Mouse (Mus musculus) hindbrain, postnatal 0 days (tissue): ENCODE measurements at regions not wholly inside any gene's neighbourhood (a gene's known extent, or its start where the extent isn't known, plus 50 kb on each side); places are given as distances from the start of the nearest gene placed in this dataset.

Experiments
- ATAC-seq: fragments of 200-750 bp; cut with Nextera tagmentation; 2 replicates; pipeline ENCODE4 v1.8.0; 2017; ENCODE audit warnings: mild to moderate bottlenecking, moderate TSS enrichment, moderate library complexity
- DNase-seq: peaks from one replicate; pipeline ENCODE4 v3.0.0-alpha.2; 2015; ENCODE audit warnings: low spot score
- H3K27ac ChIP-seq: fragments of 300-500 bp; sonication (generic); 2 replicates; pipeline ENCODE4 v1.5.1; 2014; ENCODE audit warnings: mild to moderate bottlenecking
- H3K27me3 ChIP-seq: fragments of 300-500 bp; sonication (generic); 2 replicates; pipeline ENCODE4 v1.6.1; 2014; ENCODE audit warnings: low read length, mixed read lengths; ENCODE audit not compliant: insufficient read depth
- H3K36me3 ChIP-seq: fragments of 300-500 bp; sonication (generic); 2 replicates; pipeline ENCODE4 v1.6.1; 2014; ENCODE audit warnings: low read length, mixed read lengths; ENCODE audit not compliant: insufficient read depth
- H3K4me1 ChIP-seq: fragments of 300-500 bp; sonication (generic); 2 replicates; pipeline ENCODE4 v1.6.1; 2014; ENCODE audit warnings: antibody characterized with exemption, low read length, mixed read lengths; ENCODE audit not compliant: insufficient read depth
- H3K4me2 ChIP-seq: fragments of 300-500 bp; sonication (generic); 2 replicates; pipeline ENCODE4 v1.6.1; 2014; ENCODE audit warnings: low read depth, mild to moderate bottlenecking, low read length, moderate library complexity, mixed read lengths
- H3K4me3 ChIP-seq: fragments of 300-500 bp; sonication (generic); 2 replicates; pipeline ENCODE4 v1.5.1; 2014; ENCODE audit warnings: low read length
- H3K9ac ChIP-seq: fragments of 300-500 bp; sonication (generic); replicated peaks from 2 replicates; pipeline ENCODE4 v1.6.1; 2014; ENCODE audit warnings: mild to moderate bottlenecking, low read length, moderate library complexity, mixed read lengths
- H3K9me3 ChIP-seq: fragments of 300-500 bp; sonication (generic); 2 replicates; pipeline ENCODE4 v1.6.1; 2016; ENCODE audit warnings: low read length, mixed read lengths
- CTCF ChIP-seq: IDR thresholded peaks from 2 replicates; pipeline ENCODE4 v1.5.1; 2016; ENCODE audit warnings: antibody characterized with exemption, control low read depth, low read depth
- WGBS: fragments of 180-500 bp; shearing (Covaris S2); extraction: QIAGEN DNeasy Blood & Tissue Kit; methylation state at CpG from one replicate; pipeline ENCODE4 v1.1.7; 2014; 5-methylcytosine and 5-hydroxymethylcytosine counted together

GRCm38 (mm10) chr10:39291134-39291746, 77.4 kb upstream of the Fyn start:
- 28% methylated on average over 8 of the region's 8 CpGs for WGBS
- Histone ChIP-seq H3K27me3 (no peaks in the 10 kb centered on the region), H3K9ac (no peak overlapping the region), H3K4me3 (no peak overlapping the region), H3K9me3 (no peaks in the 10 kb centered on the region), H3K27ac (peak overlapping the region; percentile 74), H3K4me1 (peaks cover 25% of the 10 kb centered on the region), H3K4me2 (peak overlapping the region; percentile 28; the same call in 1 of the 2 replicates), H3K36me3 (no peaks in the 10 kb centered on the region)
- TF ChIP-seq CTCF = no peak
- peak; percentile 88 for DNase-seq
- peak; percentile 66 for ATAC-seq

GRCm38 (mm10) chr10:39290245-39290644, 78.4 kb upstream of the Fyn start:
- no peak for TF ChIP-seq CTCF
- DNase-seq (no peak), ATAC-seq (no peak)
- Histone ChIP-seq H3K4me1 (peaks cover 25% of the 10 kb centered on the region), H3K4me3 (no peak overlapping the region), H3K36me3 (no peaks in the 10 kb centered on the region), H3K4me2 (no peak overlapping the region), H3K9me3 (no peaks in the 10 kb centered on the region), H3K9ac (no peak overlapping the region), H3K27me3 (no peaks in the 10 kb centered on the region), H3K27ac (0 out of 2 replicates have a peak overlapping the region, but pooled peaks have one; percentile 20)
- WGBS = 21% methylated on average over 1 of the region's 1 CpGs

- H3K9ac ChIP-seq = no peak overlapping the region
- H3K27me3 ChIP-seq = no peaks in the 10 kb centered on the region
- TF ChIP-seq CTCF = no peak
- no peaks in the 10 kb centered on the region for H3K36me3 ChIP-seq
- no peak overlapping the region for H3K4me3 ChIP-seq
- no peaks in the 10 kb centered on the region for H3K4me1 ChIP-seq
- DNase-seq (no peak), ATAC-seq (no peak)
- no peaks in the 10 kb centered on the region for H3K9me3 ChIP-seq
- no peak overlapping the region for H3K27ac ChIP-seq
- 77% methylated on average over 14 of the region's 14 CpGs for WGBS
- H3K4me2 ChIP-seq = no peak overlapping the region
Observed at GRCm38 (mm10) chr10:39280366-39281000, 88.2 kb upstream of the Fyn start.

- no peak for ATAC-seq
- no peak overlapping the region for H3K27ac ChIP-seq
- no peak for DNase-seq
- TF ChIP-seq CTCF = no peak
- no peaks in the 10 kb centered on the region for H3K27me3 ChIP-seq
- no peaks in the 10 kb centered on the region for H3K36me3 ChIP-seq
- H3K9me3 ChIP-seq = no peaks in the 10 kb centered on the region
- 16% methylated on average over 1 of the region's 2 CpGs for WGBS
- no peak overlapping the region for H3K4me3 ChIP-seq
- H3K4me2 ChIP-seq = no peak overlapping the region
- H3K9ac ChIP-seq = no peak overlapping the region
- H3K4me1 ChIP-seq = no peaks in the 10 kb centered on the region
Observed at GRCm38 (mm10) chr10:39274202-39274601, 94.5 kb upstream of the Fyn start.

- ATAC-seq = no peak
- no peak for TF ChIP-seq CTCF
Observed at GRCm38 (mm10) chr10:39273426-39273825, 95.2 kb upstream of the Fyn start.

GRCm38 (mm10) chr10:39272387-39272949, 96.2 kb upstream of the Fyn start:
- 71% methylated on average over 6 of the region's 6 CpGs for WGBS
- Histone ChIP-seq H3K36me3 (no peaks in the 10 kb centered on the region), H3K9ac (no peak overlapping the region), H3K9me3 (no peaks in the 10 kb centered on the region), H3K4me2 (no peak overlapping the region), H3K27ac (no peak overlapping the region), H3K4me1 (no peaks in the 10 kb centered on the region), H3K27me3 (no peaks in the 10 kb centered on the region), H3K4me3 (no peak overlapping the region)
- ATAC-seq (no peak), DNase-seq (no peak)
- no peak for TF ChIP-seq CTCF

More at GRCm38 (mm10) chr10:39273426-39273825, 95.2 kb upstream of the Fyn start:
- Histone ChIP-seq H3K36me3 (no peaks in the 10 kb centered on the region), H3K9ac (no peak overlapping the region), H3K27ac (no peak overlapping the region), H3K9me3 (no peaks in the 10 kb centered on the region), H3K4me1 (no peaks in the 10 kb centered on the region), H3K4me3 (no peak overlapping the region), H3K4me2 (no peak overlapping the region), H3K27me3 (no peaks in the 10 kb centered on the region)
- WGBS = 67% methylated on average over 4 of the region's 4 CpGs
- no peak for DNase-seq

GRCm38 (mm10) chr10:39270406-39270805, 98.2 kb upstream of the Fyn start:
- H3K9me3 ChIP-seq = no peaks in the 10 kb centered on the region
- no peak overlapping the region for H3K4me3 ChIP-seq
- WGBS = 74% methylated on average over 3 of the region's 3 CpGs
- no peak overlapping the region for H3K9ac ChIP-seq
- no peak for ATAC-seq
- H3K27ac ChIP-seq = no peak overlapping the region
- H3K4me2 ChIP-seq = no peak overlapping the region
- no peaks in the 10 kb centered on the region for H3K4me1 ChIP-seq
- no peak for DNase-seq
- H3K36me3 ChIP-seq = no peaks in the 10 kb centered on the region
- TF ChIP-seq CTCF = no peak
- no peaks in the 10 kb centered on the region for H3K27me3 ChIP-seq
